Mouse (Mus musculus) forebrain, embryonic 16.5 days (tissue): Measurements from ENCODE around the gene Erg. TPM values are rescaled to one million over a fixed set of nuclear protein-coding genes. Genes with fewer than 3 reads are reported as not detected.
A peak's percentile ranks its signal among the peaks of the same experiment; 100 is the strongest.

Experiments
- ATAC-seq: fragments of 200-750 bp; cut with Nextera tagmentation; 2 replicates; pipeline ENCODE4 v1.8.0; 2017; ENCODE audit warnings: mild to moderate bottlenecking, moderate library complexity
- H3K27ac ChIP-seq: fragments of 300-500 bp; sonication (generic); 2 replicates; pipeline ENCODE4 v1.5.1; 2014; ENCODE audit warnings: low read length, control low read depth
- H3K27me3 ChIP-seq: fragments of 300-500 bp; sonication (generic); replicated peaks from 2 replicates; pipeline ENCODE4 v1.6.1; 2014; ENCODE audit warnings: low read length; ENCODE audit not compliant: control insufficient read depth, insufficient read depth
- H3K36me3 ChIP-seq: fragments of 300-500 bp; sonication (generic); 2 replicates; pipeline ENCODE4 v1.6.1; 2014; ENCODE audit not compliant: control insufficient read depth, insufficient read depth
- H3K4me1 ChIP-seq: fragments of 300-500 bp; sonication (generic); replicated peaks from 2 replicates; pipeline ENCODE4 v1.6.1; 2014; ENCODE audit warnings: low read length; ENCODE audit not compliant: control insufficient read depth, insufficient read depth
- H3K4me2 ChIP-seq: fragments of 300-500 bp; sonication (generic); 2 replicates; pipeline ENCODE4 v1.6.1; 2014; ENCODE audit warnings: mild to moderate bottlenecking, low read length, control low read depth
- H3K4me3 ChIP-seq: fragments of 300-500 bp; sonication (generic); replicated peaks from 2 replicates; pipeline ENCODE4 v1.5.1; 2014; ENCODE audit warnings: mild to moderate bottlenecking, low read length, control low read depth
- H3K9ac ChIP-seq: fragments of 300-500 bp; sonication (generic); replicated peaks from 2 replicates; pipeline ENCODE4 v1.6.1; 2014; ENCODE audit warnings: low read depth, low read length, control low read depth
- H3K9me3 ChIP-seq: fragments of 300-500 bp; sonication (generic); 2 replicates; pipeline ENCODE4 v1.6.1; 2016; ENCODE audit warnings: low read length; ENCODE audit not compliant: control insufficient read depth
- WGBS: fragments of 180-500 bp; shearing (Covaris S2); extraction: QIAGEN DNeasy Blood & Tissue Kit; methylation state at CpG from one replicate; pipeline ENCODE4 v1.1.7; 2014; 5-methylcytosine and 5-hydroxymethylcytosine counted together
- polyA plus RNA-seq: library from polyadenylated mRNA; unstranded; fragments of >200 nt; fragmentation: Nextera tagmentation; extraction: Ambion mirVana; gene quantifications from 2 replicates; pipeline ENCODE4 v1.2.1, GENCODE M21; 2015

The Erg gene
- polyA plus RNA-seq, 1 experiment from 2014 or later = 1.9 TPM

DNA sequence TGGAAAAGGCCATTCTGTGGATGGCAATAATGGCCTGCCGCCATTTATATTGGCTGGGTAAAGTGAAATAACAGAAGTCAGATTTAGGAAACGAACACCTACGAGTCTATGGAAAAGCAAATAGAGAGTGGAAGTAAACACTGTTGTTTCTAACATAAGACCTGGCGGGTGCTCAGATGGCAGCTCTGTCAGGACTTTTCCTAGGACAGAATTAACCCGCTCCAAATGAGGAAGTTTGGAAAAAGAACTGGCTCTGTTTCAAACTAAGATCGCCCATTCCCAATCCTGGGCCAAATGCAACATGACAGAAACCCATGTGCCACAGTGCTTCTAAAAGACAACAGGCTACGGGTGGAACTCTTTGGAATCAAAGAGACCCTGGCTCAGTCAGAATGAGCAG is 224.4 kb downstream of the Erg start:
- H3K27me3 ChIP-seq = no peaks in the 10 kb centered on the region
- no peak overlapping the region for H3K27ac ChIP-seq
- no peak overlapping the region for H3K9ac ChIP-seq
- H3K36me3 ChIP-seq = no peaks in the 10 kb centered on the region
- no peaks in the 10 kb centered on the region for H3K9me3 ChIP-seq
- H3K4me1 ChIP-seq = peaks cover 8% of the 10 kb centered on the region; the same call in 1 of the 2 replicates
- WGBS = 77% methylated on average over 7 of the region's 7 CpGs
- ATAC-seq = no peak
- H3K4me3 ChIP-seq = no peak overlapping the region
- no peak overlapping the region for H3K4me2 ChIP-seq

DNA sequence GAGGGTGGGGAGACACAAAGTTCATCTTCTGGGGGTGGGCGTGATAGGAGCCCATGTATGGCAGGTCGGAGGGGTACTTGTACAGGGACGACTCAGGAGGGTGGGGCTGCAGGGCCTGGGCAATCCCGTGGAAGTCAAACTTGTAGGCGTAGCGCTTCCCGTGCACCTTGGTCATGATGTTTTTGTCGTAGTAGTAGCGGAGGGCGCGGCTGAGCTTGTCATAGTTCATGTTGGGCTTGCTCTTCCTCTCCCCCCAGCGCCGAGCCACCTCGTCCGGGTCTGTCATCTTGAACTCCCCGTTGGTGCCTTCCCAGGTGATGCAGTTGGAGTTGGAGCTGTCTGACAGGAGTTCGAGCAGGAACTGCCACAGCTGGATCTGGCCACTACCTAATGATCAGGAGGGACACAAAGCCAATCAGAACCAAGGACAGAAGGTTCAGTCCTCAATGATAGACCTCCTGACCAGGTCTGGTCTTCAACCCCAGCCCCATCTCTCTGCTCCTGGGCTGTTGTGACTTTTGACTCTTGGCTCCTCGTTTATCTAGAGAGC is 225.4 kb downstream of the Erg start:
- Histone ChIP-seq H3K4me3 (no peak overlapping the region), H3K9ac (no peak overlapping the region), H3K4me1 (peaks cover 8% of the 10 kb centered on the region; the same call in 1 of the 2 replicates), H3K9me3 (no peaks in the 10 kb centered on the region), H3K27me3 (no peaks in the 10 kb centered on the region), H3K36me3 (no peaks in the 10 kb centered on the region), H3K27ac (no peak overlapping the region), H3K4me2 (no peak overlapping the region)
- 95% methylated on average over 18 of the region's 18 CpGs for WGBS
- no peak for ATAC-seq

DNA sequence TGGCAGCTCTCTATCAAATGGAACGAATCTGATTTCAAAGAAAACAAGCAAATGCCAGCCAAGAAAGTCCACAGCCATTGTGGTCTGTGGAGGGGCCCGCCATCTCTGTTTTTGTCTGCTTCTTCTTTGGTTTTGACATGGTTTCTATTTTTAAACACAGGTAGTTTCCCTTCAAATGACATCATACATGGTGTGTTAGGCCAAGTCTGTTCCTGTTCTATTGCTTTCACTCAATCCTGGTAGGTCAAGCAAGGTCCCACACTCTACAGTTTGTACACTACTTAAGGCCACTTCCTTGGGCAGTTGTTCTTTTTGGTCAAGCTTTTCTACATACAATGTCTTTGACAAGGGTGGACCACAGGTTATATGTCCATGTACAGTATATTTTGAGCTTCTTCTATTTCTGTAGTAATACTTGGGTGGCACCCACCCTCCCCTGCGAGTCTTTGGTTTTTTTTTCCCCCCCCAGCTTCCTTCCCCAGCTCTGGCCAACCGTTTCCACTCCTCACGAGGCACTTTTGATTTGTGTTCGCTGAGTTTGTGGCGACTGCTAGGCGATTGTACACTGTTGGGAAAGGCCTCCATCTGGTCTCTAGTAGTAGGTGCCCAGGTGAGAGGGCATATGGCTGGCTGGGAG is 226.1 kb downstream of the Erg start:
- H3K9ac ChIP-seq = no peak overlapping the region
- no peaks in the 10 kb centered on the region for H3K36me3 ChIP-seq
- H3K4me1 ChIP-seq = peaks cover 8% of the 10 kb centered on the region; the same call in 1 of the 2 replicates
- no peak overlapping the region for H3K27ac ChIP-seq
- 86% methylated on average over 8 of the region's 8 CpGs for WGBS
- ATAC-seq = no peak
- no peaks in the 10 kb centered on the region for H3K9me3 ChIP-seq
- H3K27me3 ChIP-seq = no peaks in the 10 kb centered on the region
- H3K4me2 ChIP-seq = no peak overlapping the region
- no peak overlapping the region for H3K4me3 ChIP-seq

- 82% methylated on average over 12 of the region's 12 CpGs for WGBS
- Histone ChIP-seq H3K4me3 (no peak overlapping the region), H3K36me3 (no peaks in the 10 kb centered on the region), H3K27ac (no peak overlapping the region), H3K27me3 (no peaks in the 10 kb centered on the region), H3K4me2 (no peak overlapping the region), H3K4me1 (no peaks in the 10 kb centered on the region), H3K9ac (no peak overlapping the region), H3K9me3 (no peaks in the 10 kb centered on the region)
- ATAC-seq = no peak
Measured at GRCm38 (mm10) chr16:95356962-95357955, 229.1 kb downstream of the Erg start.

DNA sequence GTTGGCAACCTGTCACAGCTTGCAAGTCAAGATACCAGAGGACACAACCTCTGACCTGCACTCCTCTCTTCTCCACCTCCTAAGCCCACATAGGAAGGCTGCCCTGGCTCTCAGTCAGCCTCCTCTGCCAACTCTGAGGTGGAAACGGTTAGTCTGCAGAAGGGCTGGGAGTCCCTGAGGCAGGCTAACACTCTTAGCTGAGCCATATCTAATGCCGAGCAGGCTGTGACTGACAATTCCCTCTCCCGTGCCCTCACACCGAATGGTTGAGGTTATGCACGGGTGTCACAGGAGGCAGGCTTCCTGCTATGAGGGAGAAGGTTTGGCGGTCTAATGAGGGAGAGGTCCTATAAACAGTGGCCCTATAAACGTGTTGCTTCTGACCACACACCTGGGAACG is 232.6 kb downstream of the Erg start:
- Histone ChIP-seq H3K4me3 (no peak overlapping the region), H3K36me3 (no peaks in the 10 kb centered on the region), H3K9ac (no peak overlapping the region), H3K27me3 (no peaks in the 10 kb centered on the region), H3K9me3 (no peaks in the 10 kb centered on the region), H3K4me2 (no peak overlapping the region), H3K27ac (no peak overlapping the region), H3K4me1 (no peaks in the 10 kb centered on the region)
- no peak for ATAC-seq
- 81% methylated on average over 8 of the region's 8 CpGs for WGBS

DNA sequence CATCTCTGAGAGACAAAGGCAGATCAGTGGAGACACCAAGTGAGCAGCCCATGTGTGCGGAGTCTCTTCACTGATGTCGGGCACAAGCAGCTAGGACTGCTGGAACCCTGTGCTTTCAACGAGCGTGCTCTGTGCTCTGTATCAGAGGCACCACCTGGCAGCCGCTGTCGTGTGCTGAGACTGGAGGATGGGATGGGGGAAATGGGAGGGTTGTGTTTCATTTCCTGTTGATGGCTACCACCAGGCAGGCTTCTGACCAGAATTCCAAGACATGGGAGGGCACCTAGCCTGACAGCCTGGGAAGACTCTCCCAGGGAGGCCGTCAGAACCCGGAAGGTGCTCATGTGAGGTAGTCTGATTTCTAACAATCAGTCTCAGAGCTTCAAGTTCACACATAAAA is 234.1 kb downstream of the Erg start:
- Histone ChIP-seq H3K27me3 (no peaks in the 10 kb centered on the region), H3K9ac (no peak overlapping the region), H3K27ac (no peak overlapping the region), H3K4me1 (no peaks in the 10 kb centered on the region), H3K4me2 (no peak overlapping the region), H3K9me3 (no peaks in the 10 kb centered on the region), H3K4me3 (no peak overlapping the region), H3K36me3 (no peaks in the 10 kb centered on the region)
- no peak for ATAC-seq
- 65% methylated on average over 8 of the region's 8 CpGs for WGBS

- 19% methylated on average over 3 of the region's 3 CpGs for WGBS
- H3K4me3 ChIP-seq = no peak overlapping the region
- no peaks in the 10 kb centered on the region for H3K4me1 ChIP-seq
- H3K9me3 ChIP-seq = no peaks in the 10 kb centered on the region
- no peaks in the 10 kb centered on the region for H3K27me3 ChIP-seq
- H3K36me3 ChIP-seq = no peaks in the 10 kb centered on the region
- no peak overlapping the region for H3K27ac ChIP-seq
- H3K4me2 ChIP-seq = no peak overlapping the region
- ATAC-seq = peak; percentile 37; the same call in 1 of the 2 replicates
- H3K9ac ChIP-seq = no peak overlapping the region
Measured at GRCm38 (mm10) chr16:95350499-95350898, 235.9 kb downstream of the Erg start.

DNA sequence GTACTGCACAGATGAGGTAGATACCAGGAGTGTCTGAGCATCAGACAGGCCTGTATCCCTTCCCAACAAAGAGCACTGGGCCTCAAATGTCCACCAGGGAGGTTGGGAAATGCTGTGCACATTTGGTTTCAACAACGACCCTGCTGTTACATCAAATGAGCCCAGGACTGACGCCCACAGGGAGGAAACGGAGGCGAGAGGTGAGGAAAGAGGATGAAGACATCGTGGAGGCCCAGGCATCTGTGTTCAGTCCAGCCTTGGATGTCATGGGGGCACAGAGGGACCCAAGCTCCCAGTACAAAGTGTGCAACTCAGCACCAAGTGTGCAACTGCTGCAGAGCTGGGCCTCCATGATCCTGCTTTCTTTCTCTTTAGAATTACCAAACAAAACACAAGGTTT is 236.6 kb downstream of the Erg start:
- no peaks in the 10 kb centered on the region for H3K9me3 ChIP-seq
- no peaks in the 10 kb centered on the region for H3K4me1 ChIP-seq
- H3K4me2 ChIP-seq = no peak overlapping the region
- H3K27me3 ChIP-seq = no peaks in the 10 kb centered on the region
- no peak overlapping the region for H3K9ac ChIP-seq
- no peaks in the 10 kb centered on the region for H3K36me3 ChIP-seq
- H3K4me3 ChIP-seq = no peak overlapping the region
- no peak overlapping the region for H3K27ac ChIP-seq
- WGBS = 78% methylated on average over 5 of the region's 5 CpGs
- ATAC-seq = no peak

GRCm38 (mm10) chr16:95349344-95349743 is 237.0 kb downstream of the Erg start:
- Histone ChIP-seq H3K4me3 (no peak overlapping the region), H3K36me3 (no peaks in the 10 kb centered on the region), H3K27me3 (no peaks in the 10 kb centered on the region), H3K4me1 (no peaks in the 10 kb centered on the region), H3K4me2 (no peak overlapping the region), H3K9me3 (no peaks in the 10 kb centered on the region), H3K9ac (no peak overlapping the region), H3K27ac (no peak overlapping the region)
- WGBS = 93% methylated on average over 6 of the region's 6 CpGs
- ATAC-seq = no peak
